Mouse (Mus musculus) CD4-positive, CD25-positive, alpha-beta regulatory T cell, adult 2 months (primary cell): ENCODE data around the gene Il21r.

Experiments used
- DNase-seq: peaks from one replicate; pipeline ENCODE4 v3.0.0-alpha.2; 2012; ENCODE audit warnings: low read depth, low spot score

Gene Il21r

DNA sequence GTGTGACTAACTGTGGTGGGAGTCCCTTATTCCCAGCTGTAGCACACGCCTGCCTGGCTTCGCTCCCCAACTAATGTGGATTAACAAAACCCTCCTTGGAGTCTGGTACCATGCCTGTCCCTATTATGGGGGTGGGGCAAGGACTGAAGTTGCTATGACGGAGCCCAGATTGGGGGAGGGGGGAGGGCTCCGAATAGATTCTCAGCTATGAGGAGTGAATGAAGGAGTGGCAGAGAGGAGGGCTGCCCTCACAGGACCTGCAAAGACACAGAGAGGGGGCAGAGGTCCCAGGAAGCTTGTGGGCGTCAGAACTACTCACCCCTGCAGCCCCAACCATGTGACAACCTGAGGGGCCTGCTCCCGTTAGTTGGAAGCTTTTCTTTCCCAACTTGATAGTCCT is 35.1 kb downstream of the Il21r start:
- peak; percentile 53 for DNase-seq

DNA sequence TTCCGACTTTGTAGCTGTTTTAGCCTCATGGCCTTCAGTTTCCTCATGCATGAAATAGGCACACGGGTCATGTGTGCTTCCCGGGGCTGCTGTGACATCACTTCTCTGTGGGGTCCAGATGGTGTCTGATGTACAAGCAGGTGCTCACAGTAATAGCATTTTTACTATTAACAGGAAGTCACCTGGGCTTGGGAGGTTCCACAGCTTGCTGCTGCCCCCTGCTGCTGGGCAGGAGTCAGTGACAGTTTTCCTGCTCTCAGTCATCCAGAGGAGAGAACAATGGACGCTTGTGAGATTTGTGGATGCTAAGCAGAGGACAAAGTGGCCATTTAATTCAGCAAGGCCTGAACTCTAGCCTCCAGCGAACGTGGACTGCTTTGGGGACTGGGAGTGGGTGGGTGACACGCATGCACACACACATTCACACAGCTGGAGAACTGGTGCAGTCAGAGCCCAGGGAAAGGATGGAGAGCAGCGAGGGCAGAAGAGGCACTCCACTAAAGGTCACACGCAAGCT is 35.7 kb downstream of the Il21r start:
- peak; percentile 90 for DNase-seq

DNA sequence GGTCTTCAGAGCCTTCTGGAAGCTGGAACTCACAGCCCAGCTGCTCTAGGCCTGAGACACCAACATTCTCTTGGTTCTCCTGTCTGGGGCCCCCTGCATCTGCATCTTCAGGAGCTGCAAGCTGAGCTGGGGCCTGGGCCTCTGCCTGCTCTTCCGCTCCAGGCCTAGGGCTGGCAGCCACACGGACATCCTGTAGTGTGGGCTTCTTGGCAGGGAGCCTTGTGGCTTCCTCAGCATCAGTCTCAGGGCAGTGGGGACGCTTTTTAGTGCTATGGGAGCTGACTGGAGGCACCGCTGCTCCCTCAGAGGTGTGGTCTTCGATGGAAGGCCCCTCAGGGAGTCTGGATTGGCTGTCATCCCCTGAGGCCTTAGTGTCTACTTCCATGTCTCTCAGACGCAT is 40.7 kb downstream of the Il21r start:
- no peak for DNase-seq

GRCm38 (mm10) chr7:125645413-125645812 is 42.2 kb downstream of the Il21r start:
- no peak for DNase-seq

DNA sequence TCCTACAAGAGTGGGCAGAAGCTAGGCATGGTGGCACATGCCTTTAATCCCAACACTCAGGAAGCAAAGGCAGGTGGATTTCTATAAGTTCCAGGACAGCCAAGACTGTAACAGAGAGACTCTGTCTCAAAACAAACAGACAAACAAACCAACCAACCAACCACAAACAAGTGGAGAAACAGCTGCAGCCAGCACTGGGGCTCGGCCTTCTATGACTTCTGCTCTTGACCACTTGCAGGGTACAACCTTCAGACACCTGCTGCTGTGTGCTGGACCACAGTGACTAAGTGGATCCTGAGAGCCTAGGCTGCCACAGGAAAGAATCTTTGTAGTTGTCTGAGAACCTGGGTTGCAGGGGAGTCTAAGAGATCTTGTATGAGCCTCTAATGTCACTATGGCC is 45.8 kb downstream of the Il21r start:
- DNase-seq: no peak

GRCm38 (mm10) chr7:125657511-125657910 is 54.3 kb downstream of the Il21r start:
- DNase-seq: no peak

DNA sequence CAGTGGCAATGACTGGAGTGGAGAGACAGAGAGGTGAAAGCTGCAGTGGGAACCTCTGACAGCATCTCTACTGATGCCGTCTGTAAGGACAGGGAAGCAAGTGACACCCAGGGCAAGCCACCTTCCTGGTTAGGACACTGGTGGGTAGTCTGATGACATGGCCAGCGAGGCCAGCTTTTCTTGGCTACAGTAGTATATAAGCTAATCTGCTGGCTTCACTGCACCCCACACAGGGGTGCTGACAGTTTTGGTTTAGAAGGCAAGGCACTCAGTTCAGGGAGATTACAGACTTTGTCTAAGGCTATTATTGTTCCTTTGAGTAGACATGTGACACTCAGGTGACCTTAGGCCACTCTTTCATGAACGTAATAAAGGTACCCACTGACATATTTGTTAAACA is 60.4 kb downstream of the Il21r start:
- no peak for DNase-seq

DNA sequence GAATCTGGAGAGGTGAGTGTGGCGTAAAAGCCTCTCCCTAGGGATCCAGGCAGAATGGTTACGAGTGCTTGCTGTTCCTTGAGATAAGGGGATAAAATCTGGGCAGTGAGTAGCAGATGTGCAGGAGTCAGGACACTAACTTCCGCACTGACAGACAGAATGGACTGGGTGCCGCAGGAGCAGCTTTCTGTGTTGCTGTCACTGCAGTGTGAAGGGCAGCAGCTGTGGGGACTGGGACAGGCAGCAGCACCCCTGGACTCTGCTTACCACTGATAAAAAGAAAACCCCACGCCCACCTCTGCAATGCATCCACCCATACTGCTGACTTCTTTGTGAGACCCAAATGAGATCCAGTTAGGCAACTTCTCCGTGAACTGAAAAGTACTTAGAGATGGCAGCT is 67.6 kb downstream of the Il21r start:
- DNase-seq: no peak

DNA sequence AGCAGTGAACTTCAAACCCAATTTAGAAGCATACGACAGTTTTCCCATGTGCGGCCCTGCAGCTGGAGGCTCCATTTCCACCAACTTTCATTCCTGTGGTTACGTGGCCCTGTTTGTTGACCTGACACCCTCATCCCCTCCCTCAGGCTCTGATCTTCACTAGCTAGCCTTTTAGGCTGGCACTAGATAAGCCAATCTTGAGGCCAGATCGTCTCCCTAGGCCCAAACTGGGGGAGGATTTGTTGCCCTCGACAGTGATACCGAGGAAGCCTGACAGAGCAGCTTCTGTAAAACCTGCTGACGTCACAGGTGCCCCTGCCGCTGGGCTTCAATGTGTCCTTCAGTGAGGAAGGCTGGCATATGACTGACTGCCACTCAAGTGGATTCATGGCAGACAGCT is 68.2 kb downstream of the Il21r start:
- no peak for DNase-seq

DNA sequence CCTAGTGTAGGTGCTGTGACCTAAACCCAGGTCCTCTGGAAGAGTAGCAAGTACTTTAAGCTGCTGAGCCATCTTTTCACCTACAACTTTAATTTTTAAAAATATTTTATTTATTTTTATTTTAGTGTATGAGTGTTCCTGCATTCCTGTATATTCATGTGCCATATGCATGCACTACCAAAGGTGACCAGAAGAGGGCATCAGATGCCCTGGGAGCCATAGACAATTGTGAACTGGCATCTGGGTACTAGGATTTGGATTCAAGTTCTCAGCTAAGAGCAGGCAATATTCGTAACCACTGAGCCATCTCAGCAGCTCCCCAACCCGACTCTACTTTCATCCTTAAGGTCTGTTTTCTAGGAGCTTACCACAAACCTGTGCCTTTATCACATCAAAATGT is 71.7 kb downstream of the Il21r start:
- DNase-seq: peak; percentile 78

DNA sequence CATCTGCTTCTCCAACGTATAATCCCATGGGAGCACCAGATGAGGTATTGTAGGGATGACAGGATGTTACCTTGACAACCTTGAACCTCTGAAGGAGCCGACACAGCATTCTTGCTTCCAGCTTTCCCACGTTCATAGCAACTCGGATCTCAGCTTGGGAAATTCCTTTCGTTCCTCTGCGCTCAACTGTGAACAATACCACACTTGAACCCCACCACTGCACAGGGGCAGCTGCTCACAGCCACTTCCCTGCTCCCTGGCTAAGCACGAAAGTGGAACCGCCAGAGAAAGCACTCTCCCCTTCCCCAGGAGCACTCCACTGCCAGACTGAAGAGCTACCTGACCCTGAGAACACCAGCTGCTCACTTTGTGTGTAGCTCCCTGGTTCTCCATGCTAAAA is 75.5 kb downstream of the Il21r start:
- DNase-seq: no peak

DNA sequence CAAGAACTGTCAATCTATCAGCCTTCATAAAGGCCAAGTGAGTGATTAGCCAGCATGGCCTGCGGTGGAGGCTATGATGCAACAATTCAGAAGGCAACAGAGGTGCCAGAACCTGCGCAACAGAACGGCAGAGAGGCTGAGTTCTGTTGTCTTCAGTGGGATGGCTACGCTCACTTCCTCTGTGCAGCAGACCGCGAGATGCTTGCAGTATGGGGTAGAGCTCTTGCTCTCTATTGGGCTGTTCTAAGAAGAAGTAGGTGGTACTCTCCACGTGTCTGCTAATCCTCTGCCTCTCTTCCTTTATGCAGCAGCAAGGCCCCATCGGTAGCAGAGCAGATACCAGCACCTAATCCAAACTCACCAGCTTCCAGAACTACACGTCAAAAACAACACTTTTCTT is 76.7 kb downstream of the Il21r start:
- DNase-seq: no peak
